Comparison of ENCODE assay signal across 14 mouse cellular contexts in the genomic region with DNA sequence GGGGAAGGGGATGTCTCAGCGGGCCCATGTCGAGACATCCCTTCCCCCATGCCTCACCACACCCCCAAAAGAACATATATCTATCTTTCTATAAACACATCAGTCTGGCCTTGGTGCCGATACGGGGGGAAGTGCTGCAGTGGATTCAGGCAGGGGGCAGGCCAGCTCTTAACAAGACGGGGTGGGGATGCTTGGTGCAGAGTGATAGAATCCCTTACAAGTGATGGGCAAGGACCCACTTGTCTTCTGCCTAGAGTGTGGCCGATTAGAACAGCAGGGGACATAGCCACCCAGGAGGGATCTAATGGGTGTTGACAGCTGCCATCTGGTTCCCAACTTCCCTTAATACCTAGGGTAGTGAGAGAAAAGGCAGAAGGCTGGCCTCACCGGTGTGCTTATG. TPM values are rescaled to one million over a fixed set of nuclear protein-coding genes. Genes with fewer than 3 reads are reported as not detected.
DNase-seq lines count a peak whose midpoint lies in the region; ATAC-seq and TF ChIP-seq lines count a peak whose summit lies in the region.
"Had no signal": no experiment of that assay in that cellular context is flagged by ENCODE, and none has a peak within 500 bp of the region (broad histone marks: within the 10 kb centered on the region; RNA-seq: fewer than 3 reads in every experiment).

No protein-coding gene starts in this region.

- no peak for TF ChIP-seq CTCF in heart, postnatal 0 days (IDR thresholded peaks at IDR 0.05; ENCODE audit: low read depth)
- no peak for TF ChIP-seq CTCF in lung, postnatal 0 days (IDR thresholded peaks at IDR 0.05)

- 0 out of 2 replicates have a peak, but pooled peaks cover 16% of the 10 kb centered on the region for H3K27me3 ChIP-seq in heart, postnatal 0 days (ENCODE audit: control insufficient read depth, insufficient read depth, low read length)
- peaks cover 80% of the 10 kb centered on the region for H3K27me3 ChIP-seq in heart, embryonic 10.5 days (ENCODE audit: insufficient read depth, poor library complexity, severe bottlenecking)
- no peaks in the 10 kb centered on the region for H3K27me3 ChIP-seq in lung, postnatal 0 days (replicated peaks; ENCODE audit: insufficient read depth, low read length)
- no peaks in the 10 kb centered on the region for H3K27me3 ChIP-seq in intestine, embryonic 15.5 days (replicated peaks)
- H3K27me3 ChIP-seq in stomach, embryonic 15.5 days (replicated peaks) = no peaks in the 10 kb centered on the region
- H3K27me3 ChIP-seq in midbrain, embryonic 14.5 days (ENCODE audit: control insufficient read depth, insufficient read depth, low read length) = no peaks in the 10 kb centered on the region

- no peak for DNase-seq in heart, postnatal 0 days (ENCODE audit: low spot score)
- DNase-seq in heart, embryonic 10.5 days (ENCODE audit: low spot score) = no peak
- no peak for DNase-seq in lung, postnatal 0 days (ENCODE audit: low spot score)
- no peak for DNase-seq in lung, postnatal 4 days
- no peak for DNase-seq in midbrain, embryonic 14.5 days
- DNase-seq in Muller cell, postnatal 12 days (ENCODE audit: inconsistent ontology term) = no peak
- DNase-seq: cerebellum, adult 9-10 months; lung, adult 2 months; spleen, adult 18-20 months; thymus, postnatal 25 days had no signal

- H3K4me2 ChIP-seq in heart, postnatal 0 days (ENCODE audit: low read depth, low read length) = no peak overlapping the region
- H3K4me2 ChIP-seq in lung, postnatal 0 days (replicated peaks; ENCODE audit: low read depth, low read length) = no peak overlapping the region
- no peak overlapping the region for H3K4me2 ChIP-seq in intestine, embryonic 15.5 days (replicated peaks)
- H3K4me2 ChIP-seq in stomach, embryonic 15.5 days = no peak overlapping the region
- H3K4me2 ChIP-seq in midbrain, embryonic 14.5 days (ENCODE audit: low read length) = no peak overlapping the region

- no peaks in the 10 kb centered on the region for H3K9me3 ChIP-seq in heart, postnatal 0 days (replicated peaks; ENCODE audit: control insufficient read depth, low read length)
- H3K9me3 ChIP-seq in heart, embryonic 10.5 days = no peaks in the 10 kb centered on the region
- no peaks in the 10 kb centered on the region for H3K9me3 ChIP-seq in lung, postnatal 0 days (ENCODE audit: low read length)
- no peaks in the 10 kb centered on the region for H3K9me3 ChIP-seq in intestine, embryonic 15.5 days
- no peaks in the 10 kb centered on the region for H3K9me3 ChIP-seq in stomach, embryonic 15.5 days
- no peaks in the 10 kb centered on the region for H3K9me3 ChIP-seq in midbrain, embryonic 14.5 days (ENCODE audit: control insufficient read depth, low read length)

- H3K4me3 ChIP-seq in heart, postnatal 0 days (ENCODE audit: low read depth, low read length) = no peak overlapping the region
- H3K4me3 ChIP-seq in heart, embryonic 10.5 days = no peak overlapping the region; the same call in 1 of the 2 replicates
- H3K4me3 ChIP-seq in lung, postnatal 0 days (ENCODE audit: low read depth, low read length) = no peak overlapping the region
- no peak overlapping the region for H3K4me3 ChIP-seq in intestine, embryonic 15.5 days (replicated peaks)
- H3K4me3 ChIP-seq in stomach, embryonic 15.5 days (replicated peaks) = no peak overlapping the region
- H3K4me3 ChIP-seq in midbrain, embryonic 14.5 days (replicated peaks; ENCODE audit: low read depth, low read length) = no peak overlapping the region

- peaks cover 6% of the 10 kb centered on the region; the same call in 1 of the 2 replicates for H3K4me1 ChIP-seq in heart, postnatal 0 days (ENCODE audit: control insufficient read depth, insufficient read depth)
- peaks cover 37% of the 10 kb centered on the region for H3K4me1 ChIP-seq in heart, embryonic 10.5 days
- H3K4me1 ChIP-seq in lung, postnatal 0 days (ENCODE audit: insufficient read depth, low read depth, low read length) = peaks cover 5% of the 10 kb centered on the region; the same call in 1 of the 2 replicates
- H3K4me1 ChIP-seq in intestine, embryonic 15.5 days (replicated peaks) = peaks cover 31% of the 10 kb centered on the region
- H3K4me1 ChIP-seq in stomach, embryonic 15.5 days = peaks cover 44% of the 10 kb centered on the region
- 0 out of 2 replicates have a peak, but pooled peaks cover 2% of the 10 kb centered on the region for H3K4me1 ChIP-seq in midbrain, embryonic 14.5 days (ENCODE audit: control insufficient read depth, insufficient read depth, low read length)

- H3K27ac ChIP-seq in heart, postnatal 0 days (ENCODE audit: low read depth) = peak overlapping the region; percentile 66; the same call in 1 of the 2 replicates
- H3K27ac ChIP-seq in heart, embryonic 10.5 days = no peak overlapping the region; the same call in 1 of the 2 replicates
- peak overlapping the region; percentile 84 for H3K27ac ChIP-seq in lung, postnatal 0 days (ENCODE audit: low read length)
- peak overlapping the region; percentile 91 for H3K27ac ChIP-seq in intestine, embryonic 15.5 days
- H3K27ac ChIP-seq in stomach, embryonic 15.5 days = peak overlapping the region; percentile 93
- no peak overlapping the region for H3K27ac ChIP-seq in midbrain, embryonic 14.5 days (replicated peaks; ENCODE audit: low read depth, low read length)

- TF ChIP-seq EP300 in heart, postnatal 0 days (IDR thresholded peaks at IDR 0.05; ENCODE audit: low read depth) = no peak
- TF ChIP-seq EP300 in lung, postnatal 0 days (IDR thresholded peaks at IDR 0.05) = no peak

- WGBS in heart, postnatal 0 days = 21% methylated on average over 7 of the region's 7 CpGs
- WGBS in heart, embryonic 10.5 days = 10% methylated on average over 7 of the region's 7 CpGs
- 36% methylated on average over 7 of the region's 7 CpGs for WGBS in lung, postnatal 0 days
- 28% methylated on average over 7 of the region's 7 CpGs for WGBS in intestine, embryonic 15.5 days
- WGBS in stomach, embryonic 15.5 days = 30% methylated on average over 7 of the region's 7 CpGs
- WGBS in midbrain, embryonic 14.5 days = 51% methylated on average over 7 of the region's 7 CpGs

- no peaks in the 10 kb centered on the region for H3K36me3 ChIP-seq in heart, postnatal 0 days (replicated peaks; ENCODE audit: control insufficient read depth, insufficient read depth, low read length)
- no peaks in the 10 kb centered on the region for H3K36me3 ChIP-seq in heart, embryonic 10.5 days
- no peaks in the 10 kb centered on the region for H3K36me3 ChIP-seq in lung, postnatal 0 days (ENCODE audit: insufficient read depth, low read length)
- H3K36me3 ChIP-seq in intestine, embryonic 15.5 days = no peaks in the 10 kb centered on the region
- no peaks in the 10 kb centered on the region for H3K36me3 ChIP-seq in stomach, embryonic 15.5 days
- no peaks in the 10 kb centered on the region for H3K36me3 ChIP-seq in midbrain, embryonic 14.5 days (ENCODE audit: control insufficient read depth, insufficient read depth, low read length)

- no peak for ATAC-seq in heart, postnatal 0 days (ENCODE audit: insufficient read depth, low read depth)
- no peak for ATAC-seq in lung, postnatal 0 days
- ATAC-seq in intestine, embryonic 15.5 days = no peak
- no peak for ATAC-seq in stomach, embryonic 15.5 days (ENCODE audit: insufficient read depth, low FRiP score, low read depth)
- ATAC-seq in midbrain, embryonic 14.5 days (ENCODE audit: low FRiP score, low TSS enrichment) = no peak
- ATAC-seq: forebrain, embryonic 16.5 days had no signal

- H3K9ac ChIP-seq in heart, postnatal 0 days (replicated peaks; ENCODE audit: low read depth, low read length) = no peak overlapping the region
- no peak overlapping the region for H3K9ac ChIP-seq in lung, postnatal 0 days (replicated peaks; ENCODE audit: low read depth)
- H3K9ac ChIP-seq in intestine, embryonic 15.5 days = no peak overlapping the region
- no peak overlapping the region for H3K9ac ChIP-seq in stomach, embryonic 15.5 days
- no peak overlapping the region for H3K9ac ChIP-seq in midbrain, embryonic 14.5 days (replicated peaks; ENCODE audit: low read length)

RNA-seq across cellular contexts. Expression of a gene that starts 3.9 kb away (rescaled TPM):
- 1.4 and 23.1 TPM in 2 replicates for total RNA-seq in heart, postnatal 0 days (2014; rRNA removed; ENCODE audit: low replicate concordance)
- 4.1 and 6.6 TPM in 2 replicates for polyA plus RNA-seq in heart, postnatal 0 days (2015; fragmentation: Nextera tagmentation; extraction: Ambion mirVana)
- polyA plus RNA-seq in heart, embryonic 10.5 days (2016; fragmentation: Nextera tagmentation; extraction: Ambion mirVana) = 3.6 and 12.5 TPM in 2 replicates
- polyA plus RNA-seq in lung, postnatal 0 days (2015; fragmentation: Nextera tagmentation; extraction: Ambion mirVana) = 402 and 510 TPM in 2 replicates
- 145 and 148 TPM in 2 replicates for polyA plus RNA-seq in intestine, embryonic 15.5 days (2015; fragmentation: Nextera tagmentation; extraction: Ambion mirVana)
- 179 and 209 TPM in 2 replicates for polyA plus RNA-seq in stomach, embryonic 15.5 days (2015; fragmentation: Nextera tagmentation; extraction: Ambion mirVana)
- polyA plus RNA-seq in midbrain, embryonic 14.5 days (2014; fragmentation: Nextera tagmentation; extraction: Ambion mirVana) = 3.0 and 11.5 TPM in 2 replicates

RNA-seq across cellular contexts. Expression of a gene that starts 15.1 kb away (rescaled TPM):
- total RNA-seq in heart, postnatal 0 days (2014; rRNA removed; ENCODE audit: low replicate concordance) = 172 and 232 TPM in 2 replicates
- polyA plus RNA-seq in heart, postnatal 0 days (2015; fragmentation: Nextera tagmentation; extraction: Ambion mirVana) = 516 and 534 TPM in 2 replicates
- polyA plus RNA-seq in heart, embryonic 10.5 days (2016; fragmentation: Nextera tagmentation; extraction: Ambion mirVana) = 402 and 508 TPM in 2 replicates
- polyA plus RNA-seq in lung, postnatal 0 days (2015; fragmentation: Nextera tagmentation; extraction: Ambion mirVana) = 1,373 and 1,710 TPM in 2 replicates
- 1,251 and 1,347 TPM in 2 replicates for polyA plus RNA-seq in intestine, embryonic 15.5 days (2015; fragmentation: Nextera tagmentation; extraction: Ambion mirVana)
- 1,181 and 1,379 TPM in 2 replicates for polyA plus RNA-seq in stomach, embryonic 15.5 days (2015; fragmentation: Nextera tagmentation; extraction: Ambion mirVana)
- 131 and 176 TPM in 2 replicates for polyA plus RNA-seq in midbrain, embryonic 14.5 days (2014; fragmentation: Nextera tagmentation; extraction: Ambion mirVana)

RNA-seq across cellular contexts. Expression of a gene that starts 15.2 kb away (rescaled TPM):
- total RNA-seq in heart, postnatal 0 days (2014; rRNA removed; ENCODE audit: low replicate concordance) = not detected in 2 replicates
- polyA plus RNA-seq in heart, postnatal 0 days (2015; fragmentation: Nextera tagmentation; extraction: Ambion mirVana) = 0.36 TPM in 1 of 2 replicates, not detected in the other
- polyA plus RNA-seq in heart, embryonic 10.5 days (2016; fragmentation: Nextera tagmentation; extraction: Ambion mirVana) = not detected in 2 replicates
- polyA plus RNA-seq in lung, postnatal 0 days (2015; fragmentation: Nextera tagmentation; extraction: Ambion mirVana) = 0.31 TPM in 1 of 2 replicates, not detected in the other
- 0.69 TPM in 1 of 2 replicates, not detected in the other for polyA plus RNA-seq in intestine, embryonic 15.5 days (2015; fragmentation: Nextera tagmentation; extraction: Ambion mirVana)
- 0.40 and 0.71 TPM in 2 replicates for polyA plus RNA-seq in stomach, embryonic 15.5 days (2015; fragmentation: Nextera tagmentation; extraction: Ambion mirVana)
- not detected in 2 replicates for polyA plus RNA-seq in midbrain, embryonic 14.5 days (2014; fragmentation: Nextera tagmentation; extraction: Ambion mirVana)
- polyA plus RNA-seq: embryonic facial prominence, embryonic 11.5 days; forebrain, embryonic 16.5 days; lung, adult 2 months had no signal

RNA-seq across cellular contexts. Expression of a gene that starts 20.8 kb away (rescaled TPM):
- 3.4 TPM in 1 of 2 replicates, not detected in the other for total RNA-seq in heart, postnatal 0 days (2014; rRNA removed; ENCODE audit: low replicate concordance)
- polyA plus RNA-seq in heart, postnatal 0 days (2015; fragmentation: Nextera tagmentation; extraction: Ambion mirVana) = 0.56 and 0.87 TPM in 2 replicates
- 1.8 and 2.3 TPM in 2 replicates for polyA plus RNA-seq in heart, embryonic 10.5 days (2016; fragmentation: Nextera tagmentation; extraction: Ambion mirVana)
- 1.6 and 1.8 TPM in 2 replicates for polyA plus RNA-seq in lung, postnatal 0 days (2015; fragmentation: Nextera tagmentation; extraction: Ambion mirVana)
- 2.4 and 3.4 TPM in 2 replicates for polyA plus RNA-seq in intestine, embryonic 15.5 days (2015; fragmentation: Nextera tagmentation; extraction: Ambion mirVana)
- 3.2 and 3.6 TPM in 2 replicates for polyA plus RNA-seq in stomach, embryonic 15.5 days (2015; fragmentation: Nextera tagmentation; extraction: Ambion mirVana)
- 0.29 TPM in 1 of 2 replicates, not detected in the other for polyA plus RNA-seq in midbrain, embryonic 14.5 days (2014; fragmentation: Nextera tagmentation; extraction: Ambion mirVana)

RNA-seq across cellular contexts. Expression of a gene that starts 29.7 kb away (rescaled TPM):
- 13.8 and 16.3 TPM in 2 replicates for total RNA-seq in heart, postnatal 0 days (2014; rRNA removed; ENCODE audit: low replicate concordance)
- polyA plus RNA-seq in heart, postnatal 0 days (2015; fragmentation: Nextera tagmentation; extraction: Ambion mirVana) = 5.8 and 5.9 TPM in 2 replicates
- 13.7 and 16.1 TPM in 2 replicates for polyA plus RNA-seq in heart, embryonic 10.5 days (2016; fragmentation: Nextera tagmentation; extraction: Ambion mirVana)
- polyA plus RNA-seq in lung, postnatal 0 days (2015; fragmentation: Nextera tagmentation; extraction: Ambion mirVana) = 12.7 and 14.4 TPM in 2 replicates
- polyA plus RNA-seq in intestine, embryonic 15.5 days (2015; fragmentation: Nextera tagmentation; extraction: Ambion mirVana) = 21.6 and 21.9 TPM in 2 replicates
- polyA plus RNA-seq in stomach, embryonic 15.5 days (2015; fragmentation: Nextera tagmentation; extraction: Ambion mirVana) = 21.2 and 23.5 TPM in 2 replicates
- 5.0 and 7.4 TPM in 2 replicates for polyA plus RNA-seq in midbrain, embryonic 14.5 days (2014; fragmentation: Nextera tagmentation; extraction: Ambion mirVana)

Comparison
In these comparisons a context has a peak if more than half of its experiments do, and no peak if none do; other contexts are left out.
1. H3K27ac ChIP-seq: peak in heart, postnatal 0 days (single experiment), lung, postnatal 0 days (single experiment), intestine, embryonic 15.5 days (single experiment) and stomach, embryonic 15.5 days (single experiment); none in heart, embryonic 10.5 days (single experiment) and midbrain, embryonic 14.5 days (single experiment).
2. RNA of a gene that starts 3.9 kb away (polyA plus RNA-seq): 402 to 510 TPM in lung, postnatal 0 days, 179 to 209 TPM in stomach, embryonic 15.5 days and 145 to 148 TPM in intestine, embryonic 15.5 days; 3.6 to 12.5 TPM in heart, embryonic 10.5 days, 3.0 to 11.5 TPM in midbrain, embryonic 14.5 days and 4.1 to 6.6 TPM in heart, postnatal 0 days; every median in the first group is over 10 times any median in the second.